Mouse (Mus musculus): ENCODE results near the gene Rtn2. TPM values are rescaled to one million over a fixed set of nuclear protein-coding genes. Genes with fewer than 3 reads are reported as not detected.

Gene Rtn2
- polyA plus RNA-seq, 1 experiment: 159 TPM

- peak; percentile 61 for DNase-seq (ENCODE audit: low read depth)
- TF ChIP-seq POLR2A (IDR thresholded peaks at IDR 0.05; ENCODE audit: borderline replicate concordance, extremely low read depth, insufficient read depth, insufficient read length, poor library complexity, severe bottlenecking) (no peak), CTCF (IDR thresholded peaks at IDR 0.05; ENCODE audit: borderline replicate concordance, extremely low read depth, insufficient read depth, insufficient read length) (peak; percentile 88)
These were observed 21.3 kb downstream of the Rtn2 start for GRCm38 (mm10) chr7:19303770-19304169.

- TF ChIP-seq POLR2A (IDR thresholded peaks at IDR 0.05; ENCODE audit: borderline replicate concordance, extremely low read depth, insufficient read depth, insufficient read length, poor library complexity, severe bottlenecking) (no peak), CTCF (IDR thresholded peaks at IDR 0.05; ENCODE audit: borderline replicate concordance, extremely low read depth, insufficient read depth, insufficient read length) (no peak)
- no peak for DNase-seq (ENCODE audit: low read depth)
These were observed 22.3 kb downstream of the Rtn2 start for GRCm38 (mm10) chr7:19304501-19305412.

- no peak for DNase-seq (ENCODE audit: low read depth)
- no peak for TF ChIP-seq CTCF (IDR thresholded peaks at IDR 0.05; ENCODE audit: borderline replicate concordance, extremely low read depth, insufficient read depth, insufficient read length)
- no peak for TF ChIP-seq POLR2A (IDR thresholded peaks at IDR 0.05; ENCODE audit: borderline replicate concordance, extremely low read depth, insufficient read depth, insufficient read length, poor library complexity, severe bottlenecking)
These were observed 22.9 kb downstream of the Rtn2 start for GRCm38 (mm10) chr7:19305413-19305735.

GRCm38 (mm10) chr7:19305796-19306765 is 23.7 kb downstream of the Rtn2 start:
- no peak for DNase-seq (ENCODE audit: low read depth)
- no peak for TF ChIP-seq POLR2A (IDR thresholded peaks at IDR 0.05; ENCODE audit: borderline replicate concordance, extremely low read depth, insufficient read depth, insufficient read length, poor library complexity, severe bottlenecking)
- TF ChIP-seq CTCF (IDR thresholded peaks at IDR 0.05; ENCODE audit: borderline replicate concordance, extremely low read depth, insufficient read depth, insufficient read length): no peak

- no peak for DNase-seq (ENCODE audit: low read depth)
- no peak for TF ChIP-seq CTCF (IDR thresholded peaks at IDR 0.05; ENCODE audit: borderline replicate concordance, extremely low read depth, insufficient read depth, insufficient read length)
- no peak for TF ChIP-seq POLR2A (IDR thresholded peaks at IDR 0.05; ENCODE audit: borderline replicate concordance, extremely low read depth, insufficient read depth, insufficient read length, poor library complexity, severe bottlenecking)
These were observed 24.7 kb downstream of the Rtn2 start for GRCm38 (mm10) chr7:19306819-19307738.

- TF ChIP-seq POLR2A (IDR thresholded peaks at IDR 0.05; ENCODE audit: borderline replicate concordance, extremely low read depth, insufficient read depth, insufficient read length, poor library complexity, severe bottlenecking): no peak
- TF ChIP-seq CTCF (IDR thresholded peaks at IDR 0.05; ENCODE audit: borderline replicate concordance, extremely low read depth, insufficient read depth, insufficient read length): no peak
- peak; percentile 74 for DNase-seq (ENCODE audit: low read depth)
These were observed 25.5 kb downstream of the Rtn2 start for GRCm38 (mm10) chr7:19307739-19308453.

GRCm38 (mm10) chr7:19308454-19309277 is 26.2 kb downstream of the Rtn2 start:
- TF ChIP-seq CTCF (IDR thresholded peaks at IDR 0.05; ENCODE audit: borderline replicate concordance, extremely low read depth, insufficient read depth, insufficient read length): peak; percentile 4; the same call in 1 of the 2 replicates
- TF ChIP-seq POLR2A (IDR thresholded peaks at IDR 0.05; ENCODE audit: borderline replicate concordance, extremely low read depth, insufficient read depth, insufficient read length, poor library complexity, severe bottlenecking): no peak
- peak; percentile 97 for DNase-seq (ENCODE audit: low read depth)

- TF ChIP-seq POLR2A (IDR thresholded peaks at IDR 0.05; ENCODE audit: borderline replicate concordance, extremely low read depth, insufficient read depth, insufficient read length, poor library complexity, severe bottlenecking) (no peak), CTCF (IDR thresholded peaks at IDR 0.05; ENCODE audit: borderline replicate concordance, extremely low read depth, insufficient read depth, insufficient read length) (no peak)
- no peak for DNase-seq (ENCODE audit: low read depth)
These were observed 27.0 kb downstream of the Rtn2 start for GRCm38 (mm10) chr7:19309278-19309883.

Data from brain, embryonic 14.5 days (tissue).